Mouse (Mus musculus): Measurements from ENCODE around the gene Gpi1. TPM values are rescaled to one million over a fixed set of nuclear protein-coding genes. Genes with fewer than 3 reads are reported as not detected.

Gene Gpi1
- 100 to 1,000 TPM; 252 to 296 TPM for total RNA-seq (2023)

DNA sequence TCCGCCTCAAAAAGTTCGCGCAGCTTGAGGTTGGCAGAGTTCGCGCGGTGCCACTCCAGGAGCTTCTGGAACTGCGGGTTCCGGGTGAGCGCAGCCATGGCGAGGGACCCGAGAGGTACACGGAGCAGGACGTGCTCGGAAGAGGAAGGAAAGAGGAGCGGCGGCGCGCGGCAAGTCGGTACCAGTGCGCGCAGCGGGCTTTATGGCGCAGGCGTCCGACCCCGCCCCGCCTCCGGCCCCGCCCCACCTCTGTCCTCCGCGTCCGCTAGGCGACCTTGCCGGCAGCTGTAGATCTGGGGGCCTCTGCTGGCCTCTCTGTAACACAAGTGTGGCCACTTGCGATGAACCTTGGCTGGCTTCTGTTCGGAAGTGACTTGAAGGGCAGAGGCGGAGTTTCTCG, at the start of gene Gpi1:
Gene Gpi1 (minus strand): TSS at position 221 of the 400 bp plus-strand sequence.

DNA sequence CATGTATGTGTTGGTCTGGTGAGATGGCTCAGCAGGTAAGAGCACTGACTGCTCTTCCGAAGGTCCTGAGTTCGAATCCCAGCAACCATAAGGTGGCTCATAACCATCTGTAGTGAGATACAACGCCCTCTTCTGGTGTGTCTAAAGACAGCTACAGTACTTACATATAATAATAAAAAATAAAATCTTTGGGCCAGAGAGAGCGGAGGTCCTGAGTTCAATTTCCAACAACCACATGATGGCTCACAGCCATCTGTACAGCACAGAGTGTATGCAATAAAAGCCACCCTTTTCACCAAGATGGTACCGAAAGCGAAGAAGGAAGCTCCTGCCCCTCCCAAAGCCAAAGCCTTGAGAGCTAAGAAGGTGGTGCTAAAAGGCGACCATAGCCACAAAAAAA, 20.6 kb upstream of the Gpi1 start, which contains the start of gene Gm6096:
Gene Gm6096 (plus strand): TSS at position 301 of the 400 bp plus-strand sequence.

DNA sequence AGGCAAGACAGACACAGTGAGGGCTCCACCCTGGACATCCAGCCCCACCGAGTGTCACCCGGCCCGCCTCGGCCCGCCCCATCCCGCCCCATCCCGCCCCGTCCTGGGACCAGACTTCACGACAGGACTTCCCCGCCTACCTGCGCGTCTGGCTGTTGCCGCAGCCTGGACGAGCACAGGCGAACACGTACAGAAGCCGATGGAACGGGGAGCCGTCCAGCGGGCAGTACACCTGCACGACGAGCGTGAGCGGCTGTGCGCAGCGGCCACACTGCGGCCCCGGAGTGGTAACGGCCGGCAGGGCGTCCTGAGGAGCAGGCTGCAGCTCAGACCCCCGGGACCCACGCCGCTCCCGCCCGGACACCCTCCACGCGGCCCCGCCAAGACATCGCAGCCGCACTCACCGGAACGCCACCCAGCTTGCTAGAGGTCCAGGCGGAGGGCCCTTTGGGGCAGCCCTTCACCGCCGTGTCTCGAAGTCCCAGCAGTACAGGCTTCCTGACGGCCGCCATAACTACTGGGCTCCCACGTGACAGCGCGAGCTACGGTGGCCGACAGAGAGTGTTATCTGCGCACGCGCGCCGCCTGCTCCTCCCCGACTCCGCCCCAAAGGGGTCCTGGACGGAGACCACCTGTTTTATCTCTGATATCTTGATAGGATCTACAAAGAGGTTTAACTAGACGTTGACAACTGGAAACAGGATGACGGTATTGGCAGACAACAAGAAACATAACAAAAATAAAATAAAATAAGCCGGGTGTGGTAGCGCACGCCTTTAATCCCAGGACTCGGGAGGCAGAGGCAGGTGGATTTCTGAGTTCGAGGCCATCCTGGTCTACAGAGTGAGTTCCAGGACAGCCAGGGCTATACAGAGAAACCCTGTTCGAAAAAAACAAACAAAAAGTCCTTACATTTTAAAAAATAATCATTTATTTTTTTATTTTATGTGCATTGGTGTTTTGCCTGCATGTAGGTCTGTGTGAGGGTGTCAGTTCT, 33.7 kb downstream of the Gpi1 start, which contains the start of gene Pdcd2l:
Gene Pdcd2l (minus strand): TSS at position 530 of the 997 bp plus-strand sequence.

DNA sequence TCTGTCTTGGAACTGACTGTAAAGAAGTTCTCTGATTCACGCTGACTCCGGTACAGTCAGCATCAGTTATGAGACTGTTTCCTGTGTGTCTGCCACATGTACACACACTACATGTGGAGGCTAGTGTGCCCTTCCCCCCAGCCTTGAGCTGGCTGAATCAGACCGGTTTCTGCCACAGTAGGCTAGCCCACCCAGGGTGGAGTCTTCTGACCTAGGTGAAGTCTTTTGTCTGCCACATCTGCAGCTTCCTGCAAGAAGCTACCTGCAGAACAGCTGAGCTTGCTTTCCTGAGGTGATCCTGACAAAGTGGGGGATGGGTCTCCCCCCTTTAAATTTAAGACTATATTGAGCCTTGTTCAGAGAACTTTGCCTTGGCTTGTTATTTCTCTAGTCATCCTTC, 60.7 kb downstream of the Gpi1 start, which contains the start of gene Uba2:
Gene Uba2 (minus strand): TSS at position 146 of the 400 bp plus-strand sequence.

Other genes with a start within 250 kb of the Gpi1 start
- not detected for gene Scgb2b27, start 216.4 kb downstream of the Gpi1 start, total RNA-seq (2023)
- gene Scgb1b27, start 208.9 kb downstream of the Gpi1 start, total RNA-seq (2023): not detected
- gene Scgb1b30, start 134.9 kb downstream of the Gpi1 start, total RNA-seq (2023): not detected
- gene Wtip, start 97.1 kb downstream of the Gpi1 start, total RNA-seq (2023): not detected
- gene Uba2, start 60.7 kb downstream of the Gpi1 start, total RNA-seq (2023): 100 to 1,000 TPM; 105 to 107 TPM
- gene Pdcd2l, start 33.7 kb downstream of the Gpi1 start, total RNA-seq (2023): 10 to 100 TPM; 41.1 to 44.9 TPM
- gene Gm6096, start 20.7 kb upstream of the Gpi1 start, total RNA-seq (2023): not detected
- gene 4931406P16Rik, start 83.2 kb upstream of the Gpi1 start, total RNA-seq (2023): 10 to 100 TPM; 69.2 to 75.1 TPM
- 100 to 1,000 TPM; 190 to 208 TPM for gene Lsm14a, start 163.0 kb upstream of the Gpi1 start, total RNA-seq (2023)

All from B cell, adult 67 days (primary cell).